Mouse (Mus musculus): ENCODE data around the gene Gm42906.

Gm42906 gene

DNA sequence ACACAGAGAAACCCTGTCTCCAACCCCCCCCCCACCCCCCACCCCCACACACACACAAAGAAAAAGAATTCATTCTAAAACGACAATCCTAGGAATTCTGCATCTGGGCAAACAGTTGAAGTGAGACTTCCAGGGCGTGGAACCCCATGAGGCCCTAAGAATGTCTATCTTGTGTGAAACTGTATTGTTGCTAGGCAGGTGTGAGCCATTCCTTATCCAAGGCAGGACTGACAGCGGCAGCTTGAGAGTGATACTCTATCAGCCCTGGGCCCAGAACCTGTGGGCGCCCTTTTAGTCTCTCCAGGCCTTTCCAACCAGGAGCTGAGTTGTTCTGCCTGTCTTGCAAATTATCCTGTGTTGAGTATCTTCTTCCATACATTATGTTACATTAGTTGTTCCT, 129.6 kb downstream of the Gm42906 start:
- DNase-seq (ENCODE audit: low spot score), result no peak

- DNase-seq (ENCODE audit: low spot score), result no peak
Measured at GRCm38 (mm10) chr5:151296244-151296643, 131.7 kb downstream of the Gm42906 start.

DNA sequence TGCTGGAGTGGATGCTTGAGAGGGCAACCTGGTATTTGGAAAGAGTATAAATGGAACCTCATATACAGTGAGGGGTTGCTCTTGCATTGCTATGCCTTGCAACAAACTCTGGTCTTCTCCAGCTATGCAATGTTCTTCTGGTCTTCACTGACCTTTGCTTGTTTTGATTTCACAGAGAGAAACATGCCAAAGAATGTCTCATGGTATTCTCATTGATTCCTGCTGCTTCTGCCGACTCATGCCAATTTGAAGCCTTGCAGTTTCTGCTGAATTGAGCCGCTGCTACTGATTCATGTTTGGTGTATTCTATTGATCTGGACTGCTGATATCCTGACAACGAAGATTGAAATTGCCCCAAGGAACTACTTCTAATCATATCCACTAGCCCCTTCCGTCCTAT, 134.4 kb downstream of the Gm42906 start:
- no peak for DNase-seq (ENCODE audit: low spot score)

- DNase-seq (ENCODE audit: low spot score), result peak; percentile 14
Measured at GRCm38 (mm10) chr5:151292310-151292709, 135.7 kb downstream of the Gm42906 start.

- DNase-seq (ENCODE audit: low spot score), result no peak
Measured at GRCm38 (mm10) chr5:151286331-151286730, 141.6 kb downstream of the Gm42906 start.

DNA sequence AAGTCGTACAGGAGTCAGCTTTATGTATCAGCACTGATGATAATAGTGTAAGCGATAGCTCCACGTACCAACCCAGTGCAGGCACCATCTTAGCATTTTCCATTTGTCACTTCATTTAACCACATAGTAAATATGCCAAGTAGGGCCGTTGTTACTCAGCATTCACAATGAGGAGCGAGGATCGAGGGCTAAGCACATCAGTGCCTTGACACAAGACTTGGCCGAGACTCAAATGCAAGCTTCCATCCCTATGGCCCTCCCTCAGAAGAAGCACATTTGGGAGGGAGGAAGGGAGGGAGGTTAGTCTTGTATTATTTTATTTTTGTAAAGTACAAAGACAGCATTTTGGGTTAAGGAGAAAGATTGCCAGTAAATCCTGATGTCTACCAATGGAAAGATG, 148.4 kb downstream of the Gm42906 start:
- no peak for DNase-seq (ENCODE audit: low spot score)

GRCm38 (mm10) chr5:151277927-151278326, 150.0 kb downstream of the Gm42906 start:
- DNase-seq (ENCODE audit: low spot score), result no peak

DNA sequence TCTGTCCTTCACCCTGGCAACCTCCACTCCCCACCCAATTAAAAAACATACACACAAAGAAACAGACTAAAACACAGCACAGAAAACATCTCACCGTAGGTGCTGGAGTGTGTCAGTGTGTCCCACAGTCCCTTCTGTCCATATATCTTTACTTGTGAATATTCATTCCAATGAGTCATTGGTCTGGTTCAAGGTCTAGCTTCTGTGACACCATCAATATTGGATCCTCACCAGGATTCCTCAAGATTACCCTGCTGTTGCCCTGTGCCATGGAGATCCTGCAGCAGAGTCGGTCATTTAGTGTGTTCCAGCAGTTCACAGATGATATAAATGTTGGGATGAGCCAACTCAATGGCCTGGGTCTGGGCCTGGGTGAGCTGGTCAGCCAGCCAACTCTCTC, 152.0 kb downstream of the Gm42906 start:
- no peak for DNase-seq (ENCODE audit: low spot score)

GRCm38 (mm10) chr5:151274265-151274664, 153.7 kb downstream of the Gm42906 start:
- DNase-seq (ENCODE audit: low spot score), result peak; percentile 14

GRCm38 (mm10) chr5:151270815-151271214, 157.1 kb downstream of the Gm42906 start:
- no peak for DNase-seq (ENCODE audit: low spot score)

GRCm38 (mm10) chr5:151266896-151267634, 160.9 kb downstream of the Gm42906 start:
- no peak for DNase-seq (ENCODE audit: low spot score)

DNA sequence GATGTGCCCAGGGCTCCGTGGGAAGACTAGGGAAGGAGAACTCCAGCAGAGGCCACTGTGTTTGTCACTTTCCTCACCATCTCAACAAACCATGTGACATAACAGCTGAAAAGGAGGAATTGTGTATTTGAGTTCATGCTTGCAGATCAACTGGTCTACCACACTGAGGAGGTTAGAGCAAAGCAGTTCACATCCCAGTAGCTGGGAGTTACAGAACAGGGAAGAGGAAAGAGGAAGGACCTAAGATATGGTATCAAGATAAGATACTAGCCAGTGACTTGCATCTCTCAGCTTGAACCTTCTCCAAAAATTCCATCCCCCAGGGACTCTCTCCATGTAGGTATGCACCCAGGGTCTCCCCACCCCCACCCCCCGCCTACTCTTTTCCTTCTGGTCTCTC, 166.4 kb downstream of the Gm42906 start:
- no peak for DNase-seq (ENCODE audit: low spot score)

- DNase-seq (ENCODE audit: low spot score), result no peak
Measured at GRCm38 (mm10) chr5:151252213-151252612, 175.8 kb downstream of the Gm42906 start.

DNA sequence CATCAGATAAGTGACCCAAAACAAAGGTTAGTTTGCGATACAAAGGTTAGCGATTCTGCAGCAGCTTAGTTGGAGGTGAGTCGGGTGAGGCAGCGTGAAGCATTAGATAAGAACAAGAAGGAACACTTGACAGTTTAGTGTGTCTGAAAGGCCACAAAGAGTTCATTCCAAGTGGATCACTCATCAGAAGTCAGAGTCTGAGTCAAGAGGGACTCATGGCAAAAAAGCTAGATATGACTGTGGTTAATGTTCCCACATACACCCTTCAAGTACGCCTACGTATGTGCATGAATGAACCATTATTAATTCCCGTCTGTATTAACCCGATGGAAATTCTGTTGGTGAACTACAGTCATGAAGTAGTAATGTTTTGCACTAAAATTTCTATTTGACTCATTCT, 176.3 kb downstream of the Gm42906 start:
- no peak for DNase-seq (ENCODE audit: low spot score)

DNA sequence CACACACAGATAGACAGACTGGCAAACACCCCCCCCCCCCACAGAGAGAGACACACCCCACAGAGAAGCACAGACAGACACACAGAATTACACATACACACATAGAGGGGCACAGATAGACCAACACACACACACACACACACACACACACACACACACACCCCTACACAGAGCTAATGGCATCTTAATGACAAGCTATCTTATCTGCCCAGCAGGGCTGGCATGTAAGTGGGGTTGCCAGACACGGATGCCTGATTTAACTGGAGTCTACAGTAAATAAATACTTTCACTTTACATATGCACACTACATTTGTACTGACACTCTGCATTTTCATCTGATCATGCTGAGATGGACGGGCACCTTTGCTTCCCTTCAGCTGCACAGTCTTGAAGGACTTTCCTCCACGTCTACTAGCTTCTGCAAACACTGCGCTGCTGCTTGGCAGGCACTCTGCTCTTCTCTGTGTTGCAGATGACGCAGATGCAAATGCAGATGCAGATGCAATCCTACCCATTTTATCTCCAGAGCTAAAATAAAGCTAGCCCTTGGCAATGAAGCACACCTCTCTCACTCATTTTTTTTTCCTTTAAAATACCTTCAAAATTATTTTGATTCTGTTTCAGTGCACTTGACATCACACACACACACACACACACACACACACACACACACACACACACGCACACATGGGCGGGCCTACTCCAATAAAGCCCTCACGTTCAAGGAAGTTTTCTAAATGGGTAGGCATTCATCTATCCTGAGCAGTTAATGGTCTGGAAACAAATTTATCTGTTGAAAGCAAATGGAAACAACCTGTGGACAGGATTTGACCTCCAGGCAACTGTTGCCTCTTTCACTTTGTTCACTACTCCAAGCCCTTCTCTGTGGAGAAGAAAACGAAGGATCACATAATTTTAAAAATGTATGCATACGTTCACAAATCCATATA, 179.0 kb downstream of the Gm42906 start:
- no peak for DNase-seq (ENCODE audit: low spot score)

GRCm38 (mm10) chr5:151248084-151248483, 179.9 kb downstream of the Gm42906 start:
- no peak for DNase-seq (ENCODE audit: low spot score)

DNA sequence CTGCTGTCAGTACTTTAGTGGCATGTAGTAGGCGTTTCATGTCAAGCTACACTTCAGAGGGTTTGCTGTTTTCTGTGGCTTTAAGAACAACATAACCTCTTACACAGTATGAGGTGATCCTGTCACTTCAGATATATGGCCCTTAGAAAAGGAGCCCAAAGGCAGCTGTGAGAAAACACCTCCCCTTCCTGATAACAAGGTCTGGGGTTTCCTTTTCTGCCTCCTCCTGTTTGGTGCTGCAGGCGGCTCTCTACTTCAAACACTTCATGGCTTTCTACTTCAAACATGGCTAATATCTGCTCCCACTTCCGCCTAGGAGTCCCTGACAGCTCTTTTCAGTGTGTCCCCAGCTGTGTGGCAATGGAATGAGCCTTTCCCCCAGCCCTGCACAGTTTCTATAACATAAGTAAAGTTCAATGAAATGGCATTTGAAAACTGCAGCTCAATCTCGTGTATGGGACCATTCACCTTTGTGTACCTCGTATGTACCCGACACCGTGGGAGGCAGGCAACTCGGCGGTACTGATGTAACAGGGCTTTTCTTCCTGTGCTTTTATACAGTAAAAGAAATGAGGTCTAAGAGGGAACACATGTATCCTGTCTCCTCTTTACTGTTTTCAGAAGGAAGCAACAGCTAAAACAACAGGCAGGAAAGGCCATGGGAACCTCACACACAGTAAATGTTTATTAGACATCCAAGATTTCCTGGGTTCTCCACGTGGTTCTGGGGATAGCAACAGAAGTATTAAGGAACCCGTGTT, 180.7 kb downstream of the Gm42906 start:
- no peak for DNase-seq (ENCODE audit: low spot score)

- no peak for DNase-seq (ENCODE audit: low spot score)
Measured at GRCm38 (mm10) chr5:151246287-151246686, 181.7 kb downstream of the Gm42906 start.

GRCm38 (mm10) chr5:151245571-151245970, 182.4 kb downstream of the Gm42906 start:
- DNase-seq (ENCODE audit: low spot score), result no peak

DNA sequence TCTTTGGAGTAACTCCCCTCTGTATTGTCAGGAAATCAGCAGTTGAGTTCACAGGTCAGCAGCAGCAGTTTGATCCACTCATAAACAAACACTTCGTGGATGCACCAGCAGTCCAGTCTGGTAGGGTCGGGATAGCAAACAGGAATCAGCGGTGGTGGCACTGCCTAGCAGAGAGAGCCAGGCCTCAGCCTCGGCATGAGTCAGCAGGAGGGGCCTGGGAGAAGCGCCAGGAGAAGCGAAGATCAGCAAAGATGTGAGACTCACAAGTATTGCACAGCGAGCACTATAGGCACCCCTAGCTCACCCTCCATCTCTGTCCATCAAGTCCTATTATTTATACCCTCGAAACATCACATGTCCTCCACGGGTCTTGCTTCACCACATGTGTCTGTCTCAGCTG, 189.2 kb downstream of the Gm42906 start:
- DNase-seq (ENCODE audit: low spot score), result no peak

GRCm38 (mm10) chr5:151236411-151236810, 191.6 kb downstream of the Gm42906 start:
- no peak for DNase-seq (ENCODE audit: low spot score)

GRCm38 (mm10) chr5:151233400-151234031, 194.4 kb downstream of the Gm42906 start, which contains the start of gene Stard13:
TSS of gene Stard13 (minus strand) at chr5:151233836.
- peak; percentile 40 for DNase-seq (ENCODE audit: low spot score)
